Mouse (Mus musculus) heart, adult 2 months (tissue): ENCODE measurements at regions not wholly inside any gene's neighbourhood (a gene's known extent, or its start where the extent isn't known, plus 50 kb on each side); places are given as distances from the start of the nearest gene placed in this dataset.

Experiments
- DNase-seq, 2 experiments: peaks; one replicate each; pipeline ENCODE4 v3.0.0; 2021
- H3K27ac ChIP-seq: fragments of 200-600 bp; 2 replicates; pipeline ENCODE4 v1.8.1; 2022
- H3K27me3 ChIP-seq: fragments of 200-500 bp; 2 replicates; pipeline ENCODE4 v1.6.1; 2012; ENCODE audit warnings: mild to moderate bottlenecking, low read length, inconsistent platforms, mixed read lengths; ENCODE audit not compliant: control insufficient read depth, insufficient read depth
- H3K36me3 ChIP-seq: fragments of 200-500 bp; 2 replicates; pipeline ENCODE4 v1.6.1; 2012; ENCODE audit warnings: low read length, inconsistent platforms; ENCODE audit not compliant: control insufficient read depth, insufficient read depth
- H3K4me1 ChIP-seq: fragments of 200-500 bp; 2 replicates; pipeline ENCODE4 v1.6.1; 2011; ENCODE audit warnings: low read length; ENCODE audit not compliant: control insufficient read depth, insufficient read depth
- H3K4me3 ChIP-seq: fragments of 200-600 bp; 2 replicates; pipeline ENCODE4 v1.8.1; 2022
- H3K79me2 ChIP-seq: fragments of 200-500 bp; replicated peaks from 2 replicates; pipeline ENCODE4 v1.6.1; 2012; ENCODE audit warnings: mild to moderate bottlenecking, inconsistent platforms, low read length, moderate library complexity, mixed read lengths; ENCODE audit not compliant: control insufficient read depth, insufficient read depth
- H3K9ac ChIP-seq: fragments of 200-500 bp; 2 replicates; pipeline ENCODE4 v1.6.1; 2012; ENCODE audit warnings: low read depth, mild to moderate bottlenecking, control low read depth, inconsistent platforms, low read length, mixed read lengths
- CTCF ChIP-seq: fragments of 200-600 bp; IDR thresholded peaks from 2 replicates; pipeline ENCODE4 v1.8.1; 2022; ENCODE audit warnings: antibody characterized with exemption, mild to moderate bottlenecking, moderate library complexity
- EP300 ChIP-seq: fragments of 200-500 bp; IDR thresholded peaks from 2 replicates; pipeline ENCODE4 v1.6.1; 2011; ENCODE audit warnings: low read depth, low read length, control low read depth; ENCODE audit not compliant: insufficient read depth
- POLR2A ChIP-seq: fragments of 200-500 bp; IDR thresholded peaks from 2 replicates; pipeline ENCODE4 v1.6.1; 2011; ENCODE audit warnings: mild to moderate bottlenecking, low read depth, low read length, control low read depth; ENCODE audit not compliant: insufficient read depth
- WGBS: fragments of 180-500 bp; shearing (Covaris S2); methylation state at CpG from one replicate; pipeline ENCODE4 v1.1.7; 2018; 5-methylcytosine and 5-hydroxymethylcytosine counted together
- intact Hi-C: fragments of 180-260 bp; cut with DNase I; formaldehyde crosslinking; loops from one replicate; pipeline ENCODE4 v1.15.1; 2025

- no peak for DNase-seq
- H3K9ac ChIP-seq: no peak overlapping the region
- no peaks in the 10 kb centered on the region for H3K4me1 ChIP-seq
- no peak overlapping the region for H3K4me3 ChIP-seq
- intact Hi-C loops: loop anchor here (5.0 kb wide), 2 partner anchors 172 to 217 kb away; no protein-coding TSS in a partner anchor
- H3K79me2 ChIP-seq: no peaks in the 10 kb centered on the region
- no peaks in the 10 kb centered on the region for H3K27me3 ChIP-seq
- no peaks in the 10 kb centered on the region for H3K36me3 ChIP-seq
- H3K27ac ChIP-seq: no peak overlapping the region
- TF ChIP-seq EP300 (no peak), CTCF (no peak), POLR2A (no peak)
- 68% methylated on average over 2 of the region's 2 CpGs for WGBS
These were observed 98.6 kb upstream of the Foxp3 start for GRCm38 (mm10) chrX:7474831-7475230.

GRCm38 (mm10) chrX:7473814-7474213 lies 98.2 kb upstream of the Usp27x start:
- 36% methylated on average over 2 of the region's 2 CpGs for WGBS
- TF ChIP-seq CTCF (peak; percentile 67), EP300 (no peak), POLR2A (no peak)
- DNase-seq: peak in 1 of 2 experiments; percentile 5

GRCm38 (mm10) chrX:7469801-7470200 lies 94.2 kb upstream of the Usp27x start:
- no peak for DNase-seq
- no peak overlapping the region for H3K9ac ChIP-seq
- WGBS: 65% methylated on average over 1 of the region's 1 CpGs
- no peak overlapping the region for H3K27ac ChIP-seq
- no peaks in the 10 kb centered on the region for H3K79me2 ChIP-seq
- H3K36me3 ChIP-seq: no peaks in the 10 kb centered on the region
- no peaks in the 10 kb centered on the region for H3K4me1 ChIP-seq
- intact Hi-C loops: loop anchor here (5.0 kb wide), 2 partner anchors 178 to 222 kb away; no protein-coding TSS in a partner anchor
- H3K27me3 ChIP-seq: no peaks in the 10 kb centered on the region
- no peak overlapping the region for H3K4me3 ChIP-seq
- TF ChIP-seq POLR2A: no peak
- no peak for TF ChIP-seq EP300
- TF ChIP-seq CTCF: no peak

More at GRCm38 (mm10) chrX:7473814-7474213, 98.2 kb upstream of the Usp27x start:
- intact Hi-C loops: loop anchor here (5.0 kb wide), 2 partner anchors 173 to 218 kb away; no protein-coding TSS in a partner anchor
- Histone ChIP-seq H3K79me2 (no peaks in the 10 kb centered on the region), H3K4me3 (no peak overlapping the region), H3K4me1 (no peaks in the 10 kb centered on the region), H3K36me3 (no peaks in the 10 kb centered on the region), H3K27me3 (no peaks in the 10 kb centered on the region), H3K9ac (no peak overlapping the region), H3K27ac (no peak overlapping the region)

GRCm38 (mm10) chrX:7467985-7468384 lies 92.4 kb upstream of the Usp27x start:
- 61% methylated on average over 1 of the region's 1 CpGs for WGBS

GRCm38 (mm10) chrX:7456851-7457250 lies 81.2 kb upstream of the Usp27x start:
- no peak for DNase-seq
- H3K27me3 ChIP-seq: no peaks in the 10 kb centered on the region
- WGBS: 69% methylated on average over 4 of the region's 4 CpGs
- H3K4me3 ChIP-seq: no peak overlapping the region
- no peak overlapping the region for H3K9ac ChIP-seq
- TF ChIP-seq CTCF (no peak), EP300 (no peak), POLR2A (no peak)
- intact Hi-C loops: no loop called here
- no peak overlapping the region for H3K27ac ChIP-seq
- H3K4me1 ChIP-seq: no peaks in the 10 kb centered on the region
- H3K79me2 ChIP-seq: no peaks in the 10 kb centered on the region
- H3K36me3 ChIP-seq: no peaks in the 10 kb centered on the region

More at GRCm38 (mm10) chrX:7467985-7468384, 92.4 kb upstream of the Usp27x start:
- Histone ChIP-seq H3K27me3 (no peaks in the 10 kb centered on the region), H3K4me3 (no peak overlapping the region), H3K4me1 (no peaks in the 10 kb centered on the region), H3K9ac (no peak overlapping the region), H3K27ac (no peak overlapping the region), H3K36me3 (no peaks in the 10 kb centered on the region), H3K79me2 (no peaks in the 10 kb centered on the region)
- no peak for DNase-seq
- TF ChIP-seq CTCF (no peak), EP300 (no peak), POLR2A (no peak)
- intact Hi-C loops: no loop called here

GRCm38 (mm10) chrX:7445035-7445434 lies 69.4 kb upstream of the Usp27x start:
- H3K4me1 ChIP-seq: no peaks in the 10 kb centered on the region
- no peak overlapping the region for H3K27ac ChIP-seq
- H3K4me3 ChIP-seq: no peak overlapping the region
- no peak for DNase-seq
- no peaks in the 10 kb centered on the region for H3K79me2 ChIP-seq
- TF ChIP-seq EP300: no peak
- no peak for TF ChIP-seq POLR2A
- no peak for TF ChIP-seq CTCF
- H3K9ac ChIP-seq: no peak overlapping the region
- intact Hi-C loops: no loop called here
- no peaks in the 10 kb centered on the region for H3K27me3 ChIP-seq
- no peaks in the 10 kb centered on the region for H3K36me3 ChIP-seq
- 83% methylated on average over 3 of the region's 3 CpGs for WGBS
